Mouse (Mus musculus): ENCODE results near the gene Olfr480.

- TF ChIP-seq FLI1 (IDR thresholded peaks at IDR 0.05; ENCODE audit: low read length) (no peak), GATA1 (IDR thresholded peaks at IDR 0.05; ENCODE audit: borderline replicate concordance, low read length) (no peak)
These were observed 33.4 kb upstream of the Olfr480 start, which contains the start of gene Olfr483 for GRCm38 (mm10) chr7:108100549-108100948.

All from megakaryocyte, embryonic 14.5 days (primary cell).